In the genomic region with DNA sequence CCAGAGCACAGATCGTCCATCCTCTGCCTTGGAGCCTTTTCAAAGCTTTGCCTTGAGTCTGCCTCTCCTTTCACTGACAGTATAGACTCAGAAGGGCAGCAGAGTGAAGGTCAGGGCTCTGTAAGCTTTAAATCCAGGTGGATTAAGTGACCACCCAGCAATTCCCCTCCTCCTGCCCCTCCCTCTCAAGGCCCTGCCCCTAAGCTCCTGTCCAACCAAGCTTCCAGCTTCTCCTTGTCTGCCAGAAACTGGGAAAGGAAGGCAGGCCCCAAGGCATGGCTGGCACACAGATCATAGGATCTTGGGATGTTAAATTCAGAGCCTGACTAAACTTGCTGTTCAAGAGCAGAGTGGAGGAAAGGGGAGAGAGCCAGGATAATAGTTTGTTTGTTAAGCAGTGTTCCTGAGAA, we compare ENCODE assay signal across 13 mouse cellular contexts. TPM values are rescaled to one million over a fixed set of nuclear protein-coding genes. Genes with fewer than 3 reads are reported as not detected.
DNase-seq lines count a peak whose midpoint lies in the region; ATAC-seq lines count a peak whose summit lies in the region.
"Had no signal": no experiment of that assay in that cellular context is flagged by ENCODE, and none has a peak within 500 bp of the region (broad histone marks: within the 10 kb centered on the region; RNA-seq: fewer than 3 reads in every experiment).

No protein-coding gene starts in this region.

- 28% methylated on average over 1 of the region's 1 CpGs for WGBS in stomach, embryonic 15.5 days

- DNase-seq in heart, adult 11 months = peak; percentile 93
- DNase-seq in heart, adult 18-20 months = no peak
- peak; percentile 81 for DNase-seq in retina, adult 2 months (ENCODE audit: low read depth, low spot score)
- no peak for DNase-seq in retina, embryonic 14.5 days (ENCODE audit: low spot score)
- DNase-seq in kidney, adult 9 months = peak; percentile 69
- DNase-seq in cerebellum, adult 8-10 months = no peak
- DNase-seq: adrenal gland, adult 8-10 months; cerebellum, adult 18-20 months; left cerebral cortex, postnatal 4 days; thymus, adult 2 months had no signal

- no peaks in the 10 kb centered on the region for H3K36me3 ChIP-seq in stomach, embryonic 15.5 days

- H3K9me3 ChIP-seq in stomach, embryonic 15.5 days = no peaks in the 10 kb centered on the region
- H3K9me3 ChIP-seq: megakaryocyte, embryonic 14.5 days had no signal

- H3K9ac ChIP-seq in stomach, embryonic 15.5 days = no peak overlapping the region

- no peak overlapping the region for H3K4me3 ChIP-seq in stomach, embryonic 15.5 days (replicated peaks)
- H3K4me3 ChIP-seq: megakaryocyte, embryonic 14.5 days had no signal

- no peak overlapping the region for H3K4me2 ChIP-seq in stomach, embryonic 15.5 days

- no peak for ATAC-seq in stomach, embryonic 15.5 days (ENCODE audit: insufficient read depth, low FRiP score, low read depth)
- no peak for ATAC-seq in granulocyte monocyte progenitor cell, adult 5-6 weeks (replicated peaks; ENCODE audit: poor library complexity, severe bottlenecking)

- peaks cover 13% of the 10 kb centered on the region; the same call in 1 of the 2 replicates for H3K4me1 ChIP-seq in stomach, embryonic 15.5 days

- peak overlapping the region; percentile 27 for H3K27ac ChIP-seq in stomach, embryonic 15.5 days

- peaks cover 15% of the 10 kb centered on the region for H3K27me3 ChIP-seq in stomach, embryonic 15.5 days (replicated peaks)

RNA-seq across cellular contexts. Expression of gene Gm20481, which starts 5.1 kb away (rescaled TPM):
- total RNA-seq in heart, adult 18-20 months (2021) = not detected
- not detected in 2 replicates for polyA plus RNA-seq in stomach, embryonic 15.5 days (2015; fragmentation: Nextera tagmentation; extraction: Ambion mirVana)
- not detected in 2 replicates for total RNA-seq in granulocyte monocyte progenitor cell, adult 5-6 weeks (2014; fragmentation: Nextera tagmentation)
- 0.34 and 1.4 TPM in 2 replicates for total RNA-seq in granulocyte monocyte progenitor cell, adult 5-6 weeks (2017)
- total RNA-seq: left cerebral cortex, postnatal 4 days had no signal
- polyA plus RNA-seq: thymus, adult 2 months had no signal

RNA-seq across cellular contexts. Expression of gene Hspa1b, which starts 5.6 kb away (rescaled TPM):
- total RNA-seq in heart, adult 18-20 months (2021) = 10 to 100 TPM; 15.5 to 68.2 TPM
- 0.34 and 0.90 TPM in 2 replicates for polyA plus RNA-seq in stomach, embryonic 15.5 days (2015; fragmentation: Nextera tagmentation; extraction: Ambion mirVana)
- 11.4 and 13.9 TPM in 2 replicates for total RNA-seq in granulocyte monocyte progenitor cell, adult 5-6 weeks (2014; fragmentation: Nextera tagmentation)
- 67.7 and 68.3 TPM in 2 replicates for total RNA-seq in granulocyte monocyte progenitor cell, adult 5-6 weeks (2017)

RNA-seq across cellular contexts. Expression of gene Hspa1a, which starts 7.3 kb away (rescaled TPM):
- total RNA-seq in heart, adult 18-20 months (2021) = 10 to 100 TPM; 17.5 to 41.5 TPM
- polyA plus RNA-seq in stomach, embryonic 15.5 days (2015; fragmentation: Nextera tagmentation; extraction: Ambion mirVana) = 9.9 and 12.1 TPM in 2 replicates
- total RNA-seq in granulocyte monocyte progenitor cell, adult 5-6 weeks (2014; fragmentation: Nextera tagmentation) = 5.5 and 6.2 TPM in 2 replicates
- 45.2 and 49.0 TPM in 2 replicates for total RNA-seq in granulocyte monocyte progenitor cell, adult 5-6 weeks (2017)

RNA-seq across cellular contexts. Expression of gene Hspa1l, which starts 7.9 kb away (rescaled TPM):
- 10 to 100 TPM in 1 of 2 experiments, 1 to 10 TPM in 1; 9.8 to 10.8 TPM for total RNA-seq in heart, adult 18-20 months (2021)
- 0.49 and 0.89 TPM in 2 replicates for polyA plus RNA-seq in stomach, embryonic 15.5 days (2015; fragmentation: Nextera tagmentation; extraction: Ambion mirVana)
- not detected in 2 replicates for total RNA-seq in granulocyte monocyte progenitor cell, adult 5-6 weeks (2014; fragmentation: Nextera tagmentation)
- total RNA-seq in granulocyte monocyte progenitor cell, adult 5-6 weeks (2017) = 0.09 TPM in 1 of 2 replicates, not detected in the other

RNA-seq across cellular contexts. Expression of gene Lsm2, which starts 17.0 kb away (rescaled TPM):
- total RNA-seq in heart, adult 18-20 months (2021) = 10 to 100 TPM; 16.3 to 18.0 TPM
- 175 and 182 TPM in 2 replicates for polyA plus RNA-seq in stomach, embryonic 15.5 days (2015; fragmentation: Nextera tagmentation; extraction: Ambion mirVana)
- total RNA-seq in granulocyte monocyte progenitor cell, adult 5-6 weeks (2014; fragmentation: Nextera tagmentation) = 129 and 305 TPM in 2 replicates
- 42.0 and 71.6 TPM in 2 replicates for total RNA-seq in granulocyte monocyte progenitor cell, adult 5-6 weeks (2017)

Comparison
In these comparisons a context has a peak if more than half of its experiments do, and no peak if none do; other contexts are left out.
1. DNase-seq: peak in heart, adult 11 months (single experiment), retina, adult 2 months (single experiment) and kidney, adult 9 months (single experiment); none in heart, adult 18-20 months (0 of 2), retina, embryonic 14.5 days (single experiment) and cerebellum, adult 8-10 months (single experiment).